Mouse (Mus musculus) limb, embryonic 14.5 days (tissue): ENCODE measurements at regions not wholly inside any gene's neighbourhood (a gene's known extent, or its start where the extent isn't known, plus 50 kb on each side); places are given as distances from the start of the nearest gene placed in this dataset.

ENCODE experiments used
- ATAC-seq: fragments of 200-750 bp; cut with Nextera tagmentation; 2 replicates; pipeline ENCODE4 v1.8.0; 2017; ENCODE audit warnings: low read depth, moderate number of reproducible peaks, moderate TSS enrichment; ENCODE audit not compliant: low FRiP score
- DNase-seq: peaks from one replicate; pipeline ENCODE4 v3.0.0-alpha.2; 2015; ENCODE audit warnings: low spot score
- H3K27ac ChIP-seq: fragments of 300-500 bp; sonication (generic); replicated peaks from 2 replicates; pipeline ENCODE4 v1.5.1; 2014; ENCODE audit warnings: low read depth, mild to moderate bottlenecking, low read length, moderate library complexity, mixed read lengths
- H3K27me3 ChIP-seq: fragments of 300-500 bp; sonication (generic); 2 replicates; pipeline ENCODE4 v1.6.1; 2014; ENCODE audit warnings: low read length, mixed read lengths; ENCODE audit not compliant: control insufficient read depth, insufficient read depth
- H3K36me3 ChIP-seq: fragments of 300-500 bp; sonication (generic); 2 replicates; pipeline ENCODE4 v1.6.1; 2014; ENCODE audit warnings: mild to moderate bottlenecking, low read length, moderate library complexity, mixed read lengths; ENCODE audit not compliant: control insufficient read depth, insufficient read depth
- H3K4me1 ChIP-seq: fragments of 300-500 bp; sonication (generic); 2 replicates; pipeline ENCODE4 v1.6.1; 2014; ENCODE audit warnings: antibody characterized with exemption, low read length, mixed read lengths; ENCODE audit not compliant: control insufficient read depth, insufficient read depth
- H3K4me2 ChIP-seq: fragments of 300-500 bp; sonication (generic); replicated peaks from 2 replicates; pipeline ENCODE4 v1.6.1; 2014; ENCODE audit warnings: low read depth, mild to moderate bottlenecking, low read length, moderate library complexity; ENCODE audit not compliant: severe bottlenecking
- H3K4me3 ChIP-seq: fragments of 300-500 bp; sonication (generic); replicated peaks from 2 replicates; pipeline ENCODE4 v1.5.1; 2014; ENCODE audit warnings: low read length
- H3K9ac ChIP-seq: fragments of 300-500 bp; sonication (generic); 2 replicates; pipeline ENCODE4 v1.6.1; 2014; ENCODE audit warnings: mild to moderate bottlenecking, low read depth, low read length, moderate library complexity; ENCODE audit not compliant: severe bottlenecking
- H3K9me3 ChIP-seq: fragments of 300-500 bp; sonication (generic); 2 replicates; pipeline ENCODE4 v1.6.1; 2016; ENCODE audit warnings: low read length; ENCODE audit not compliant: control insufficient read depth
- POLR2A ChIP-seq: fragments of 200-500 bp; IDR thresholded peaks from 2 replicates; pipeline ENCODE4 v1.8.0; 2012; ENCODE audit warnings: inconsistent platforms, mild to moderate bottlenecking, moderate library complexity, borderline replicate concordance; ENCODE audit not compliant: insufficient read depth, insufficient read length; ENCODE audit errors: extremely low read depth
- WGBS: fragments of 180-500 bp; shearing (Covaris S2); extraction: QIAGEN DNeasy Blood & Tissue Kit; methylation state at CpG from one replicate; pipeline ENCODE4 v1.1.7; 2014; 5-methylcytosine and 5-hydroxymethylcytosine counted together

GRCm38 (mm10) chr13:107878980-107879379 is 165.3 kb upstream of the Smim15 start:
- ATAC-seq (no peak), DNase-seq (no peak)
- H3K9me3 ChIP-seq = no peaks in the 10 kb centered on the region
- WGBS = 75% methylated on average over 3 of the region's 3 CpGs
- no peaks in the 10 kb centered on the region for H3K27me3 ChIP-seq
- H3K4me1 ChIP-seq = peaks cover 4% of the 10 kb centered on the region; the same call in 1 of the 2 replicates
- TF ChIP-seq POLR2A = no peak
- no peak overlapping the region for H3K9ac ChIP-seq
- no peak overlapping the region for H3K4me2 ChIP-seq
- H3K27ac ChIP-seq = no peak overlapping the region
- H3K4me3 ChIP-seq = no peak overlapping the region
- no peaks in the 10 kb centered on the region for H3K36me3 ChIP-seq

GRCm38 (mm10) chr13:107873244-107873667 is 171.0 kb upstream of the Smim15 start:
- no peaks in the 10 kb centered on the region for H3K9me3 ChIP-seq
- TF ChIP-seq POLR2A = no peak
- no peak overlapping the region for H3K9ac ChIP-seq
- ATAC-seq = no peak
- 67% methylated on average over 2 of the region's 2 CpGs for WGBS
- DNase-seq = no peak
- no peak overlapping the region for H3K4me3 ChIP-seq
- H3K27ac ChIP-seq = no peak overlapping the region
- H3K4me2 ChIP-seq = no peak overlapping the region
- H3K27me3 ChIP-seq = no peaks in the 10 kb centered on the region
- peaks cover 13% of the 10 kb centered on the region for H3K4me1 ChIP-seq
- H3K36me3 ChIP-seq = no peaks in the 10 kb centered on the region

- DNase-seq (no peak), ATAC-seq (no peak)
- TF ChIP-seq POLR2A = no peak
- H3K27me3 ChIP-seq = no peaks in the 10 kb centered on the region
- WGBS = 73% methylated on average over 8 of the region's 8 CpGs
- peaks cover 13% of the 10 kb centered on the region for H3K4me1 ChIP-seq
- H3K4me3 ChIP-seq = no peak overlapping the region
- no peak overlapping the region for H3K4me2 ChIP-seq
- H3K27ac ChIP-seq = no peak overlapping the region
- no peaks in the 10 kb centered on the region for H3K9me3 ChIP-seq
- no peak overlapping the region for H3K9ac ChIP-seq
- no peaks in the 10 kb centered on the region for H3K36me3 ChIP-seq
Observed at GRCm38 (mm10) chr13:107872574-107872973, 171.7 kb upstream of the Smim15 start.

- no peak for TF ChIP-seq POLR2A
- ATAC-seq = no peak
- Histone ChIP-seq H3K4me2 (no peak overlapping the region), H3K9me3 (no peaks in the 10 kb centered on the region), H3K4me3 (no peak overlapping the region), H3K9ac (no peak overlapping the region), H3K4me1 (peaks cover 13% of the 10 kb centered on the region), H3K36me3 (no peaks in the 10 kb centered on the region), H3K27ac (no peak overlapping the region), H3K27me3 (no peaks in the 10 kb centered on the region)
- 39% methylated on average over 10 of the region's 10 CpGs for WGBS
- DNase-seq = no peak
Observed at GRCm38 (mm10) chr13:107872137-107872536, 172.1 kb upstream of the Smim15 start.

- H3K9ac ChIP-seq = no peak overlapping the region
- no peak overlapping the region for H3K4me3 ChIP-seq
- H3K27me3 ChIP-seq = no peaks in the 10 kb centered on the region
- H3K4me2 ChIP-seq = no peak overlapping the region
- H3K36me3 ChIP-seq = no peaks in the 10 kb centered on the region
- H3K4me1 ChIP-seq = peaks cover 13% of the 10 kb centered on the region
- DNase-seq (no peak), ATAC-seq (no peak)
- TF ChIP-seq POLR2A = no peak
- H3K9me3 ChIP-seq = no peaks in the 10 kb centered on the region
- 83% methylated on average over 7 of the region's 7 CpGs for WGBS
- H3K27ac ChIP-seq = no peak overlapping the region
Observed at GRCm38 (mm10) chr13:107868906-107869305, 175.3 kb upstream of the Smim15 start.

GRCm38 (mm10) chr13:107866825-107867224 is 177.4 kb upstream of the Smim15 start:
- Histone ChIP-seq H3K36me3 (no peaks in the 10 kb centered on the region), H3K4me3 (no peak overlapping the region), H3K27ac (no peak overlapping the region), H3K27me3 (no peaks in the 10 kb centered on the region), H3K4me2 (no peak overlapping the region), H3K4me1 (peaks cover 4% of the 10 kb centered on the region), H3K9me3 (no peaks in the 10 kb centered on the region), H3K9ac (no peak overlapping the region)
- 82% methylated on average over 4 of the region's 4 CpGs for WGBS
- ATAC-seq = no peak
- no peak for TF ChIP-seq POLR2A
- no peak for DNase-seq
